Mouse (Mus musculus) spleen, adult 2 months (tissue): ENCODE results near the gene Olfr1416. TPM values are rescaled to one million over a fixed set of nuclear protein-coding genes. Genes with fewer than 3 reads are reported as not detected.

ENCODE experiments used
- DNase-seq, 2 experiments: peaks; one replicate each; pipeline versions ENCODE4 v3.0.0 to v3.0.0-alpha.2; 2012 to 2021; ENCODE audit warnings: low spot score in 2 of 2, low read depth in 1 of 2
- H3K27ac ChIP-seq: fragments of 200-500 bp; 2 replicates; pipeline ENCODE4 v1.5.1; 2012; ENCODE audit warnings: low read length, inconsistent platforms; ENCODE audit not compliant: insufficient read depth
- H3K27me3 ChIP-seq: fragments of 200-500 bp; 2 replicates; pipeline ENCODE4 v1.6.1; 2012; ENCODE audit warnings: mild to moderate bottlenecking, moderate library complexity, low read length, inconsistent platforms; ENCODE audit not compliant: control insufficient read depth, insufficient read depth
- H3K36me3 ChIP-seq: fragments of 200-500 bp; 2 replicates; pipeline ENCODE4 v1.6.1; 2012; ENCODE audit warnings: mild to moderate bottlenecking, low read length, inconsistent platforms; ENCODE audit not compliant: control insufficient read depth, insufficient read depth
- H3K4me1 ChIP-seq: fragments of 200-500 bp; 2 replicates; pipeline ENCODE4 v1.6.1; 2011; ENCODE audit warnings: inconsistent platforms; ENCODE audit not compliant: control insufficient read depth, insufficient read depth, insufficient read length
- H3K4me3 ChIP-seq: fragments of 200-500 bp; 2 replicates; pipeline ENCODE4 v1.5.1; 2011; ENCODE audit warnings: mild to moderate bottlenecking, inconsistent platforms; ENCODE audit not compliant: insufficient read depth, insufficient read length; ENCODE audit errors: extremely low read depth
- CTCF ChIP-seq: fragments of 200-500 bp; IDR thresholded peaks from 2 replicates; pipeline ENCODE4 v1.5.1; 2011; ENCODE audit warnings: mild to moderate bottlenecking, inconsistent platforms; ENCODE audit not compliant: insufficient read depth, insufficient read length, insufficient replicate concordance; ENCODE audit errors: extremely low read depth
- POLR2A ChIP-seq: fragments of 200-500 bp; IDR thresholded peaks from 2 replicates; pipeline ENCODE4 v1.6.1; 2011; ENCODE audit warnings: low read depth, low read length, inconsistent platforms
- WGBS: fragments of 180-500 bp; shearing (Covaris S2); methylation state at CpG from one replicate; pipeline ENCODE4 v1.1.7; 2018; 5-methylcytosine and 5-hydroxymethylcytosine counted together
- polyA plus RNA-seq: library from polyadenylated mRNA; depleted of rRNA; stranded (reverse); fragments of >200 nt; gene quantifications from 2 replicates; pipeline ENCODE4 v1.2.3, GENCODE M21; 2012

Olfr1416 gene
- polyA plus RNA-seq, 1 experiment: not detected

DNA sequence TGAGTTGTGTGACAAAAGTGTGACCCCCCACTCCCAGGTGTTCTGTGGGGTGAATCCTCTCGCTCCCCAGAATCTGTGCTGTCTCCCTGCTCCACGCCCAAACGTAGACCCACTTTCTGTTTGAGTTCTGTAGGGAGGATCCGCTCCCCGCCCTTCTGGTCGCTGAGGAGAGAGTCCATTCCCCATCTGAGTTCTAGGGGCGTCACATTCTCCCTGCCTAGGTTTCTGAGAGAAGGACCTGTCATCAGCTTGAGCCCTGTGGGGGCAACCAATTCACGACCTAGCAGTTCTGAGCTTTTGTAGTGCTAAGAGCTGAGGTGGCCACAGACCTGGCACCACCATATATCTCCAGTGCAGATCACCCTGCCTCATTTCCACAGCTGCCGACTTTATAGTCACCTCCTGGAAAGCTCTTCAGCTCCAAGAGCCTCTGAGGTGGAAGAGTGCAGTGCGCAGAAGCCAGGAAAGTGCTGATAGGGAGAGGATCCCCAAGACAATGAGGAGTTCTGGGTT is 10.8 kb downstream of the Olfr1416 start:
- 3% methylated on average over 10 of the region's 10 CpGs for WGBS
- H3K27ac ChIP-seq: peak overlapping the region; percentile 79
- H3K36me3 ChIP-seq: peaks cover 8% of the 10 kb centered on the region; the same call in 1 of the 2 replicates
- H3K4me1 ChIP-seq: peaks cover 10% of the 10 kb centered on the region; the same call in 1 of the 2 replicates
- peak in 1 of 2 experiments; percentile 18 for DNase-seq
- H3K4me3 ChIP-seq: peak overlapping the region; percentile 94
- H3K27me3 ChIP-seq: no peaks in the 10 kb centered on the region
- TF ChIP-seq POLR2A (no peak), CTCF (no peak)

DNA sequence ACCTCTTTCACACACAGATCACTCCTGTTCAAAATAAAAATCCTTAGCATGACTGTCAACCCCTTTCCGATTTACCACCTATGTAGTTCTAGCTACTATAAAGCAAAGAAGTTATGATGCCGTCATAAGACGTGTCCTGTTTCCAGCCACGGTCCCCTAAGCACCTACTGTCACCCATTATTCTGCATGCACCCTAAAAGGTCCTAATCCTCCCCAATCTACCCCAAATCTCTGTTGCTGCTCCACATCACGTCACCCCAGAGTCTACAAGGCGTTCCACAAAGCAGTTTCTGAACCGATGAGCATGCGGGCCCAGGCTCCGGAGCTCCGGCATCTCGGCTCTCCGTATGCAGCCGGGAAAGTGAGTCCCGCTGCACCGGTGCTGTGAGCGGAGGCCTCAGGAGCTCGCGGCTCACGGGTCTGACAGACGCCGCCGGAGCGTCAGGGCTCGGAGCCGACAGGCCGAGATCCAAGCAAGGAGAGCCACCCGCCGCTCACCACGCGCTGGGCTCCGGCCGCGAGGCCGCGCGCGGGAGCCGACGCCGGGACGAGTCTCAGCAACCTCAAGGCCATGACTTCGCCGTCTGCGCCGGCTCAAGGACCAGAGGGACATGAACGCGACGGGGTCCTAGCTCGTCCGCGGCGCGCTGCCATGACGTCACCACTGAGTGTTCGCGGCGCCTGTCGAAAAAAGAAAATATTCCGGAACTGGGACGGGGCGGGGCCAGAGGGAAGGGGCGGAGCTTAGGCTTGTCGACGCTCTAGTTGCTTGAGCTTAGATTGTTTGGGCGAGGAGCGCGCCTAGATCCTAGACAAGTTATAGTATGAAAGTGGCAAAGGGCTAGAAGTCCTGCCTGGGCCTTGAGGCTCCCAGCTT is 11.5 kb downstream of the Olfr1416 start, which contains the start of gene Ndufa10:
Ndufa10 (minus strand) TSS at position 696 of the 877 bp plus-strand sequence.
- peak within 1 kb of the TSS; percentile 94 for H3K4me3 ChIP-seq
- peak; percentile 87 to 88 for DNase-seq
- H3K27me3 ChIP-seq: no peaks in the 10 kb centered on the region
- peaks cover 10% of the 10 kb centered on the region; the same call in 1 of the 2 replicates for H3K36me3 ChIP-seq
- H3K4me1 ChIP-seq: peaks cover 12% of the 10 kb centered on the region; the same call in 1 of the 2 replicates
- H3K27ac ChIP-seq: peak within 1 kb of the TSS; percentile 79
- TF ChIP-seq POLR2A (0 out of 2 replicates have a peak, but pooled peaks have one; percentile 6), CTCF (no peak)
- WGBS: 1% methylated on average over 67 of the region's 67 CpGs

DNA sequence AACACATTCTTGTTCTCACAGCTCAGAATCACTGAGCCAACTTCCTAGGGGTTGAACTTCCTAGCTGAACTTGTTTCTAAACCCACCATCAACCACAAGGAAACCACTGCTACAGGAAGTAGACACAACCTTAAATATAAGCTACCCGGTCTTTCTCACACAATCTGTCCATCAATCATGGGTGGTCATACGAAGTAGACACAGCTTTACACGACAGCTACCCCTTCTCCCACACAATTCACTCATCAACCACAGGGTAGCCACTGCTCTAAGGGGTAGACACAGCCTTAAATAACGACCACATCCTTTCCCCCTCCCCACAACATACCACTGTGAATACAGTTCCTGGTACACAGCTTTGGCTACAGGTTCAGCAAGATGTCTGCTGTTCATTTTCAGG is 16.0 kb downstream of the Olfr1416 start:
- no peak for TF ChIP-seq CTCF
- no peak for TF ChIP-seq POLR2A
- Histone ChIP-seq H3K4me3 (no peak overlapping the region), H3K27ac (peak overlapping the region; percentile 49), H3K4me1 (peaks cover 8% of the 10 kb centered on the region; the same call in 1 of the 2 replicates), H3K27me3 (no peaks in the 10 kb centered on the region), H3K36me3 (peaks cover 27% of the 10 kb centered on the region)
- 15% methylated on average over 4 of the region's 4 CpGs for WGBS
- DNase-seq: peak in 1 of 2 experiments; percentile 29

DNA sequence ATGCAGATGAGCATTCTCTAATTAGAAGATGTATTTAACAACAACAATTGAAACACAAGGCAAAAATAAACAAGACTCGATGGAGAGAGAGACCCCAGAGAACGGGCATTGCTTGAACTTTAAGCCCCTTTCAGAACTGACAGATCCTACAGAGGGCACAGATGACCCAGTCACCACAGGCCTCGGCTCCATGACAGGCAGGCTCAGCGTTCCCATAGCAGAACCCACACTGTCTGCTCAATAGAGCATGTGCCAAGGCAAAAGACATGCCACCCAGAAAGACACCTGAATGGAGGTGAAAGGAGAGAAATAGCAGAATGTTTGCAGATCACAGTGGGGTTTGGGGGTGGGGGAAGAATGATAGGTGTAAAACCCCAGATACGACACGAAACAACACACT is 26.5 kb downstream of the Olfr1416 start:
- H3K4me1 ChIP-seq: no peaks in the 10 kb centered on the region
- no peak overlapping the region for H3K27ac ChIP-seq
- no peak overlapping the region for H3K4me3 ChIP-seq
- 97% methylated on average over 6 of the region's 6 CpGs for WGBS
- TF ChIP-seq CTCF (no peak), POLR2A (no peak)
- no peak for DNase-seq
- H3K36me3 ChIP-seq: peaks cover 42% of the 10 kb centered on the region
- no peaks in the 10 kb centered on the region for H3K27me3 ChIP-seq

DNA sequence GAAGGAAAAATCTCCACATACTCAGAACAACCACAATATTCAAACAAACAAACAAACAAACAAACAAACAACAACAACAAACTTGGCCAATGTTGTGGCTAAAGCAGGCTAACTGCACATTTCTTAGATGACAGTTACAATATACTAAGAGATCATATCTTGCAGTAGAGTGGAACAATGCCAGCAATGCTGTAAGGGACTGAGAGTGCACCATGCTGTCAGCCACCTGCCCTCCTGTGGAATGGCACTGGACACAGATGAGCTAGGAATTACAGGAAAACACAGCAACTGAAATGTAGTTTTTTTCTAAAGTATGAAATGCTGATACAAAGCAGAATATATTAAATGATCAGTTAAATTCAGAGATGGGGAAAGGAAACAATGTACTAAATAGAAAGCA is 27.2 kb downstream of the Olfr1416 start:
- no peak overlapping the region for H3K27ac ChIP-seq

DNA sequence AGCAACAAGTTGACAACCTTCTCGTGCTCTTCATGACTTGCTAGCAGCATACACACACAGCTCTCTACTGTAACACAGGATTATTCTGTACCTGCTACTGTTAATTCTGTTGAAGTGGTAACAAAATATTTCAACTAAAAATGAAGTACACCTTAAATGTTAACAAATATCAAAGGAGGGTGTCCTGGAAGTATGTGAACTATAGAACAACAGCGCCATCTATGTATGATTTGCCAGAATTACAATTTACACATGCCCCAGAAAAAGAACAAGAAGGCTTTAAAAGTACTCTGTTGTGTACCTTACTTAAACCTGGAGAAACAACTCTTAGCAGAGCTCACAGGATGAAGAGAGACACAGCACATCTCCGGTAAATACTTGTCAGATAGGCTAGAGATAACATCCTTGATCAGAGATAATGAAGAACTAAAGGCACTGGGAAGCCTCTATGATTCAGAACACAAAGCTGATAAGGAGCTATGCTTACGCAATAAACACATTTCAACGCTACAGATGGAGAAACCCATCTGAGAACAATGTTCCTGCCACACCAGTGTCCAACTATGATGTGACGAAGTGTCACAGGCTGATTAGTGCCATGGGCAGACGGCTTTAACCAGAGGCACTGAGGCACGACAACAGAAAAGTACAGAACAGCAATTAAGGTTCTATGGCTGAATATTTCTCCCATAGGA is 31.0 kb downstream of the Olfr1416 start:
- no peaks in the 10 kb centered on the region for H3K27me3 ChIP-seq
- H3K27ac ChIP-seq: no peak overlapping the region
- no peak for DNase-seq
- 79% methylated on average over 8 of the region's 8 CpGs for WGBS
- H3K4me3 ChIP-seq: no peak overlapping the region
- H3K36me3 ChIP-seq: peaks cover 36% of the 10 kb centered on the region
- TF ChIP-seq POLR2A (no peak), CTCF (no peak)
- H3K4me1 ChIP-seq: no peaks in the 10 kb centered on the region

More for the DNA sequence above, 27.2 kb downstream of the Olfr1416 start:
- no peak for DNase-seq
- Histone ChIP-seq H3K36me3 (peaks cover 38% of the 10 kb centered on the region), H3K4me1 (no peaks in the 10 kb centered on the region), H3K27me3 (no peaks in the 10 kb centered on the region), H3K4me3 (no peak overlapping the region)
- TF ChIP-seq POLR2A: no peak
- no peak for TF ChIP-seq CTCF

DNA sequence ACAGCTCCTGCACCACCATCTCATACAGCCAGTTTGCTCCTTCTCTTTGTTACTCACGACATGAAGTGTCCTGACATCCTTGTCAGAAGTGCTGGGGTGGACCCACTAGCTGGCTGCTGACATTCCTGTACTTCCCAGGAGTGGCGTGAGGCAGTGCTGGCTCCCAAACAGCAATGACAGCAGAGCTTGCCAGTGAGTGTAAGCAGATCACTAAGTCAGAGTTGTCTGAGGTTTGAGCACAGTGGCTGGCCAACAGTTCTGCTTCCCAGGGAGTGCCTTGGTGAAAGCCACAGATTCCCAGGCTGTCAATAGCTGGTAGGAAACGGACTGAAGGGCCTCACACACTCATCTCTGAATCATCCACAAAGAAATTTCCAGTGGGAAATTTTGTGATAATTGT is 36.6 kb downstream of the Olfr1416 start:
- Histone ChIP-seq H3K4me3 (no peak overlapping the region), H3K36me3 (peaks cover 35% of the 10 kb centered on the region), H3K4me1 (no peaks in the 10 kb centered on the region), H3K27me3 (no peaks in the 10 kb centered on the region), H3K27ac (no peak overlapping the region)
- WGBS: 92% methylated on average over 3 of the region's 3 CpGs
- TF ChIP-seq POLR2A (no peak), CTCF (no peak)
- no peak for DNase-seq
